Mouse (Mus musculus) gastrocnemius, adult 2 months (tissue): ENCODE data around the gene Wdr74. TPM values are rescaled to one million over a fixed set of nuclear protein-coding genes. Genes with fewer than 3 reads are reported as not detected.
A peak's percentile ranks its signal among the peaks of the same experiment; 100 is the strongest.
"Not testable (repeated sequence)": the region's sequence is repeated elsewhere in the genome, so short reads cannot be mapped to it uniquely, and the experiment has no call there.

Experiments
- DNase-seq: peaks from one replicate; pipeline ENCODE4 v3.0.0; 2022
- H3K27ac ChIP-seq: fragments of 200-600 bp; 2 replicates; pipeline ENCODE4 v1.8.1; 2022; ENCODE audit warnings: mild to moderate bottlenecking
- H3K4me3 ChIP-seq: fragments of 200-600 bp; 2 replicates; pipeline ENCODE4 v1.8.1; 2022; ENCODE audit warnings: mild to moderate bottlenecking, moderate library complexity
- CTCF ChIP-seq: fragments of 200-600 bp; IDR thresholded peaks from 2 replicates; pipeline ENCODE4 v1.8.1; 2022; ENCODE audit warnings: antibody characterized with exemption, mild to moderate bottlenecking, moderate library complexity
- intact Hi-C: fragments of 180-260 bp; cut with DNase I; formaldehyde crosslinking; loops from one replicate; pipeline ENCODE4 v1.15.1; 2025
- total RNA-seq, 2 experiments: library from RNA; stranded (reverse); gene quantifications; 2 replicates each; pipeline ENCODE4 v1.2.3; 2021

Gene Wdr74
- total RNA-seq, 2 experiments from 2014 or later = 15.4 to 16.4 TPM

DNA sequence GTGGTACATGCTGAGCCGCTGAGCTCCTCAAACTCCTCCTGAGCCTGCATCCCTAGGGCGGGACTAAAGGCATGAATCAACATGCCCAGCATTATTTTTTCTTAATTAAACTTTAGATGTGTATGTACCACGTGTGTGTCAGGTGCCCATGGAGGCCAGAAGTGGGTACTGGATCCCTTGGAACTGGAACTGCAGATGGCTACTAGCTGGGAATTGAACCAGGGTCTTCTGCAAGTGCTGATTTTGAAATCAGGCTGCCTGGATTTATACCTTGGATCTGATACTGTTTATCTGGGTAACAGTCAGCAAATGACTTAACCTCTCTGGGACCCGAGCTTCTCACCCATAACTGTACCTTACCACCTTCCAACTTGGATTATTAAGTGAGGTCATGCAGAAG lies 13.6 kb upstream of the Wdr74 start:
- intact Hi-C loops = loop anchor here (2.0 kb wide), 1 partner anchor 97 kb away; the partner anchor contains the start of gene Ttc9c

GRCm38 (mm10) chr19:8722559-8722906 lies 13.1 kb upstream of the Wdr74 start:
- TF ChIP-seq CTCF = no peak
- intact Hi-C loops = loop anchor here (2.0 kb wide), 1 partner anchor 96 kb away; the partner anchor contains the start of gene Ttc9c
- no peak for DNase-seq
- Histone ChIP-seq H3K4me3 (peak overlapping the region; percentile 79), H3K27ac (peak overlapping the region; percentile 96)

More for the DNA sequence above, 13.6 kb upstream of the Wdr74 start:
- no peak for TF ChIP-seq CTCF
- H3K27ac ChIP-seq = peak overlapping the region; percentile 96
- peak overlapping the region; percentile 79 for H3K4me3 ChIP-seq
- DNase-seq = no peak

- TF ChIP-seq CTCF = no peak
- Histone ChIP-seq H3K4me3 (peak within 1 kb of the TSS; percentile 79), H3K27ac (peak within 1 kb of the TSS; percentile 96)
- peak; percentile 97 for DNase-seq
- intact Hi-C loops = loop anchor here (2.0 kb wide), 1 partner anchor 96 kb away; the partner anchor contains the start of gene Ttc9c
Measured at GRCm38 (mm10) chr19:8722907-8723573, 12.6 kb upstream of the Wdr74 start, which contains the start of gene Slc3a2. TSS of gene Slc3a2 (minus strand) at chr19:8723369.

- intact Hi-C loops = loop anchor here (2.0 kb wide), 1 partner anchor 95 kb away; the partner anchor contains the start of gene Ttc9c
- TF ChIP-seq CTCF = no peak
- DNase-seq = peak; percentile 33
- peak overlapping the region; percentile 79 for H3K4me3 ChIP-seq
- H3K27ac ChIP-seq = peak overlapping the region; percentile 96
Measured at GRCm38 (mm10) chr19:8723574-8724346, 11.9 kb upstream of the Wdr74 start.

GRCm38 (mm10) chr19:8724392-8724791 lies 11.2 kb upstream of the Wdr74 start:
- Histone ChIP-seq H3K4me3 (peak overlapping the region; percentile 79), H3K27ac (peak overlapping the region; percentile 96; the same call in 1 of the 2 replicates)
- intact Hi-C loops = no loop called here
- no peak for TF ChIP-seq CTCF
- DNase-seq = no peak

DNA sequence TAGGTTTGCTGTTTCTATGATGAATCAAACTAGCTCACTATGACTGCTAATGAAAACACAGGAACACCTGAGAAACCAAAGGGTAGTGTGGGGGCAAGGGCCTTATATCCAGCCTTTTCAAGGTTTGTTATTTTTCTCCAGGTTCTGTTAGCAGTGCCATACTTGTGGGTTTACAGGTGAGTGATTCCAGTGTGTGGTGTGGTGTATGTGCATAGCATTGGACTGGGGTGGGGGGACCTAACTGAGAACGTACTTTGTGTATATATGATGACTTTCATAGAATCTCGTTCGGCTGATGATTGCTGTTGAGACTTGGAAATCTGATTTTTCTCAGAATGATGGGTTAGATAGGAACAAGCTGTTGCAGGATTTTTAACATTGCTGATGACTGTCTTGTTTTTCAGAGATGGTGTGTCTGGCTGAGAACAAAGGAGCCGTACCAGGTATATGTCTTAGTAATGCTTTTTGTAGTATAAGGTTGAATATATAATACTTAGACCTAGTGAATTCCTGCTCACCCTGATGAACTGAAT lies 10.5 kb upstream of the Wdr74 start:
- Histone ChIP-seq H3K4me3 (peak overlapping the region; percentile 79), H3K27ac (no peak overlapping the region)
- no peak for DNase-seq
- no peak for TF ChIP-seq CTCF
- intact Hi-C loops = no loop called here

DNA sequence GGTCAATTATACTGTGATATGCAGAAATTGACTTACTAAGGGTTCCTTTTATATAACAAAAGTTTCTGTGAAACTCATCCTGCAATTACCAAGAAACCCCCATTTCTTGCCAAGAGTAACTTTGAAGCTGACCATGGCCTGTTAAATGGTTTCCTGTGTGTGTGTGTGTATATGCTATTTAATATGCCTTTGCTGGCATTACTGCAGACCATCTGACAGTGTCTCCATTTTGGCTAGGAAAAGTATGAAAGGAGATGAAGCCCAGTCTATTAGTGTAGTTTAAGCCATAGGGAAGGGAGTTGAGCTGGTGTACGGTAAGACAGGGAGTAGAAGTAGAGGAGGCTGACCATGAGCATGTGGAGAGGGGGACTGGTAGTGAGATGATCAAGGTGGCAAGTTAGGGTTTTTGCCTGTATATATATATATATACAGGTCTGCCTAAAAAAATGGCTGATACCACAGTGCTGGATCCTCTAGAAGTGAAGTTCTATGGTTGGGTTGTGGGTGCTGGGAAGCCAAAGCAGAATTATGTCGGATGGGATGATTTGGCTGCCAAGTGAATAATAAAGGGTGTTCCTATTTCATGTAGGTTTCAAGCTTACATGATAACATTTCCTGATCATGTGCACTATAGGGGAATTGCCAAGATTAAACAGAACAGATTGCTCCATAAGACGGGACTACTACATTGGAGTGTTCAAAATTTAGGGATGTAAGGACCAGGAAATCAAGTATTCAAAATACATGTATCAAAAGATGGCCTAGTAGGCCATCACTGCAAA lies 8.8 kb upstream of the Wdr74 start:
- TF ChIP-seq CTCF = no peak
- Histone ChIP-seq H3K27ac (no peak overlapping the region), H3K4me3 (no peak overlapping the region)
- intact Hi-C loops = no loop called here
- DNase-seq = no peak

- no peak overlapping the region for H3K27ac ChIP-seq
- intact Hi-C loops = no loop called here
- DNase-seq = no peak
- no peak overlapping the region for H3K4me3 ChIP-seq
- no peak for TF ChIP-seq CTCF
Measured at GRCm38 (mm10) chr19:8727495-8728114, 8.0 kb upstream of the Wdr74 start.

DNA sequence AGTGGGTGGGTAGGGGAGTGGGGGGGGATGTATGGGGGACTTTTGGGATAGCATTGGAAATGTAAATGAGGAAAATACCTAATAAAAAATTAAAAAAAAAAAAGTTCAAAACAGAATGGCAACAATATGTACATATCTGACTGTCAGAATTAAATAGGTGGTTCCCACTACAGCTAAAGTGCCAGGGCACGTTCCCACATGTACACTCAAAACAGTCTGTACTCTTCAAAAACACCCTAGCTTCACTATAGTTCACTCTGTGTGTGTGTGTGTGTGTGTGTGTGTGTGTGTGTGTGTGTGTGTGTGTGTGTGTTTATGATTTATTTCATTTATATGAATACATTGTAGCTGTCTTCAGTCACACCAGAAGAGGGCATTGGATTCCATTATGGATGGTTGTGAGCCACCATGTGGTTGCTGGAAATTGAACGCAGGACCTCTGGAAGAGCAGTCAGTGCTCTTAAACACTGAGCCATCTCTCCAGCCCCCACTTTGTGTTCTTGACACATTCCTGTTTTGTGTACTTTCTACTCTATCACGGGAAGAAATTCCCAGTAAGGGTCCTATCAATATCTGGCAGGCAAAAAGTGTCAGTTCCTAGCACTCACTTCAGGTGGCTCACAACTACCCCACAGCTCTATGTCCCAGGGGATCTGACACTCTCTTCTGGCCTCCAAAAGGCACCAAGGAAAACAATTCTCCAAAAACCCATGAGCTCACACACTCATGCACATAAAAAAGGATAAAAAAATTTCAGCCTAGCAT lies 7.1 kb upstream of the Wdr74 start:
- H3K4me3 ChIP-seq, intact Hi-C loops, H3K27ac ChIP-seq, DNase-seq: not testable (repeated sequence)

DNA sequence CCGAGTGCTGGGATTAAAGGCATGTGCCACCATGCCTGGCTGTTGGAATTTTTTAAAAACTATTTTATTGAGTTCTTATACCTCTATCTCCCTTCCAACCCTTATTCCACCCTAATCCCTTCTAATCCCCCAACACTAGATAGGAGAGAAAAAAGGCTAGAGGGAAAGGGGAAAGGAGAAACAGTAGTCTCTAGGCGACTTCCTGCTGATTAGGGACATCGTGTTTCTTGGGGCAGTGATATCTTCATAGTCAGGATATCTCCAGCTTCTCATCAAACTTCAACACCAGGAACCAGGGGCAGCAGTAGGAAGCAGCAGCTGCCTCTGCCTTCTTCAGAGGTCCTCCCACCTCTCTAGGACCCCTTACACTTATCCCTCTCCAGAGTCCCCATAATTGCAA lies 1.3 kb upstream of the Wdr74 start:
- no peak for TF ChIP-seq CTCF
- H3K4me3 ChIP-seq = no peak overlapping the region
- DNase-seq = no peak
- intact Hi-C loops = no loop called here
- no peak overlapping the region for H3K27ac ChIP-seq

DNA sequence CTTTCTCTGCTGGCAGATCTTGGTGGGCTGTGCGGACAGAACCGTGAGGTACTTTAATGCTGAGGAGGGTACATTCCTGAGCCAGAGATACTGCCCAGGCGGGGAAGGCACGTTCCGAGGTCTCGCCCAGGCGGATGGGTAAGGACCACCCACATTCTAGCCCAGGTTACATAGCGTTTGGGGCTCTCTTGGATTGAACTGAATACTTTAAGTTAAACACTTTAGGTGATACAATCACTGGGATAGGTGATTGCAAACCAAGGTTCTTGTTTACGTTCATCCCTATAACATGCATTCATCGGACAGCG lies 487 bp downstream of the Wdr74 start:
- intact Hi-C loops = no loop called here
- Histone ChIP-seq H3K4me3 (peak overlapping the region; percentile 87), H3K27ac (peak overlapping the region; percentile 95)
- no peak for DNase-seq
- no peak for TF ChIP-seq CTCF
